Mouse (Mus musculus) kidney, postnatal 4 days (tissue): ENCODE measurements around the gene Ms4a15.

ENCODE experiments used
- DNase-seq, 2 experiments: peaks; one replicate each; pipeline ENCODE4 v3.0.0; 2021; ENCODE audit warnings: mixed read lengths in 2 of 2

The Ms4a15 gene

DNA sequence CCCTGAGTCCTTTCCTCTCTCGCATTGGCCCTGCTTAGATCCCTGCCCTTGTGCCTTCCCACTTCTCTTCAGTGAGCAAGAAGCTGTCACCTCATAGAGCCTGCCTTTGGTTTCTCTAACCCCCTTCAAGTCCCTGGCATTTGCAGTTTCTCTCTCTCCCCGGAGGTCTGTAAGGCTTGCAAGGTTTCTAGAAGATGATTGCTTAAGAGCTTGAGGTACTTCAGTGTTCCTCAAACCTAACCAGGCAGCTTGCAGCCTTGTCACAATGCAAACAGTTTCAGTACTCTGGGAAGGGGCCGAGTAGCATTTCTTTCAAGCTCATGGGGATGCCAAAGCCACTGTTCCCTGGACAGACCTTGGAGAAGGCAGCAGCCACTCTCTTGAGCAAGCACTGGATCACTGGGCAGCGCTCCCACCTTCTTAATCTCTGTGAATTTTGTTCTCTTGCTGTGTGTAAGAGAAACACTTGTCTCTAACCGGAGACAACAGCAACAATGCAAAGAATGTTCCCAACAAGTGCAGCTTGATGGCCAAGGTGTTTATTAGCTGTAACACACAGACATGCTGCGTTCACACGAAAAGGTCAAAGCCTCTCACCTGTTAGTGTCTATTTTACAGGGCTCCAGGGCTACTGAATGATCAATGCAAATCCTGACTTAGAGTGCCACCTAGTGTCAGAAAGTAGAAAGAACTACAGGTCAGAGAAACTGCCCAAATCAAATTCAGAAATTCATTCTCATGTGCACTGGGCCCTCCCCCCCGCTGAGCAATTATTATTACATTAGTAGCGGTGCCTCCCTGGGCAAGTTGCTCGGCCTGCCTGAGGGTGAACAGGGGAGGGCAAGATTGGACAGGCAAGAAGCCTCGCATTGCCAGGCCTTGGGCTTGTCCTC, 33.7 kb downstream of the Ms4a15 start:
- peak; percentile 40 to 44 for DNase-seq

DNA sequence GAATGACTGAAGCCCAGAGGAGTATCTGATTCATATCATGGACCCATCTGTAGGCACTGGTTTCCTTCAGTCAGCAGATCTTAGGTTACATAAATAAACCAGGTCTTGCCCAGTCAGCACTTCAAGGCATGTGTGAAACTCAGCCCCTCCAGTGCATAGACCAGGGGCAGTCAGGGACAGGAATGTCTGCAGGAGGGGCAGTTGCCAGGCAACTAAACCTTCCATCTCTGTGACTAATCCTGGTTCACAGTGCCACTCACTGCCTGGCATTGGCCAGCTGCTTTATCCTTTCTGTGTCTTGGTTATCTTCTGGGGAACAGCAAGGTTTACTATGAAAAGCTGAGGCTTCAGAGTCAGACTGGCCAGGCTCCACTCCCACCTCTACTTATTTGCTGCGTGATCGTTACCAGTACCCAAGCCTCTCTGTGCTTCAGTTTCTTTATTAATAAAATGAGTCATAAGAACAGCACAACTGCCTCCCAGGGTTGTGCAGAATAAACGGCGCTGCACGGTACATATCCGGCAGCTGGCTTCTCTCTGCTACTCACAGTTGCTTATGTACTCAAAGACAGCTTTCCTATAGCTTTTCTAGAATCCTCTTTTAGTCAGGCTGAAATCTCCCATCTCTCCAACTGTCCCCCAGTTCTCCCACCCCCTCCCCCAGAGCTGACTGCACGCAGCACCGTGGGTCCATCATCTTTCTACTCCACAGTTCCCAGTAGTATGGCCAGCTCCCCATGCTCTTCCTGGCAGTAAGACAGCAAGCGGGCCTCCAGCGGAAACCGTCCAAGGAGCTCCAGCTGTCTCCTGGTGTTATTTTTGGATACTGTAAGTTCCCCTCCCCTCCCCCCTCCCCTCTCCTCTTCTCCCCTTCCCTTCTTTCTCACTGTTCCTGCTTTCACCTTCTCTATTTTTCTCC, 40.8 kb downstream of the Ms4a15 start:
- DNase-seq = peak; percentile 76 to 80

DNA sequence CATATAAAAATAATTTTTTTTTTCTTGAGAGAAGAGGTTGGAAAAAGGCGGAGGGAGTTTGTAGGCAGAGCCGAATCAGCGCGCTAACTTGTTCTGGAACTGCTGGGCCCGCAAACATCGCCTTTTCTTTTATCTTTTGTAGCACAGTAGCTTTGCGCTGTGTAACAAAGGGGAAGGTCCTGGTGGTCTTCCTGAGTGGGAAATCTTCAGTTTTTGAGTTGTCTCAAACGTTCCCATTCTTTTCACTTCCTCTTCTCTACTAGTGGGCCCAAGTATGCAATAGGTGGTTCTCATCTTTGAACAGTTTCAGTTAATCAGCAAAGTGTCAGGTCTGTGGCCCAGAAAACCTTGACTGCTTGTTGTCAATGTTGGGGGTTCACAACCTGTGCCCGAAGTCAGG, 43.5 kb downstream of the Ms4a15 start:
- no peak for DNase-seq

DNA sequence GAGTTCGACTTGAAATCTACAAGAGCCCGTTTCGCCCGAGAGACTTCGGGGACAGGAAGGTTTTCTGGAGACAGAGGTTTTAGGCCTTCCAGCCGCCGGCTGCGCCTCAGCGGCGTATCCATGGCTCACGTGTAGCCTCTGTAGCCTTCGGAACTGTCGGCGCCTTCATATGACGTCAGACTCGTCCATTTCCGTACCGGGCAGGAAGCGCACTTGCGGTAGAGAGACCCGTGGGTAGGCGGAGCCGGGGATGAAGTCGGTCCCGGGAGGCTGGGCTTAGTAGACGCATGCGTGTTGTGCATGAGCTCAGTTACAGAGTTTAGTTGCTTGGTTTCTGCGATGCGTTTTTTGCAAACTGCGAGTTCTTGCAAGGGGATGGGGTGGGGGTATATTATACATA, 43.9 kb downstream of the Ms4a15 start, which contains the start of gene Ccdc86:
Gene Ccdc86 (minus strand): TSS at position 155 of the 400 bp plus-strand sequence.
- DNase-seq = peak; percentile 98 to 99

DNA sequence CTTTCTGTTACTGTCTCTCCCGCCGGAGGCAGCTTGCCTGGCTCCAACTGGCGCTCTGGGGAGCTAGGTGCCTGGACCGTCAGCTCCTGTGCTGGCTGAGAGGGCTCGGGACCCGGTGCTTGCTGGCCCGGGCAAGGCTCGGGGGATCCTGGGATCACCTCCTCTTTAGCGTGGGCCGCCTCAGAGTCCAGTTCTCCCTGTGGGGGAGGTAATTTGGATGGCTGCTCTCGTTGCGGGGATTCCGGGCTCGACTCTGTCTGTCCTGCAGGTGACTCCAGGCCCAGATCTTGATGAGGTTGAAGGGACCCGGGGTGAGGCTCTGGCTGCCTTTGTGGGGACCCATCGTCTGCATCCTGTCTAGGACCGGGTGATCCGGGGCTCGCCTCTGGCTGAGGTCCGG, 44.6 kb downstream of the Ms4a15 start:
- peak; percentile 21 to 29 for DNase-seq

DNA sequence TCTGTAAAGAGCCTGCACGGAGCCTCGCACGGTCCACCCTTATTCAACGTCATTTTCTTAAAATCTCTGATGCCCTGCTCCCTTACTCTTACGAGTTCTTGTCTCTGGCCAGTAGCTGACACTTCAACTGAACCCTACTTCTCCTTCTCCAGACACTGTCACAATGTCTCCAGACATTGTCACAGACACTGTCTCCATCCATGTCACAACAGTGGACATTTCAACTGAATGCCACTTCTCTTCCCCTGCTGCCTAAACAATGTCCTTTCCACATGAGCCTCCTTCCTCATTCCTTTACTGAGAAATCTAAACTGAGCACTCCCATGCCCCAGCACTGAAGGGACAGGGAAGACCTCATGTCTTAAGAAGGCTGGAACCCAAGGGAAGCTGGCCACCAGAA, 45.8 kb downstream of the Ms4a15 start:
- DNase-seq = no peak

DNA sequence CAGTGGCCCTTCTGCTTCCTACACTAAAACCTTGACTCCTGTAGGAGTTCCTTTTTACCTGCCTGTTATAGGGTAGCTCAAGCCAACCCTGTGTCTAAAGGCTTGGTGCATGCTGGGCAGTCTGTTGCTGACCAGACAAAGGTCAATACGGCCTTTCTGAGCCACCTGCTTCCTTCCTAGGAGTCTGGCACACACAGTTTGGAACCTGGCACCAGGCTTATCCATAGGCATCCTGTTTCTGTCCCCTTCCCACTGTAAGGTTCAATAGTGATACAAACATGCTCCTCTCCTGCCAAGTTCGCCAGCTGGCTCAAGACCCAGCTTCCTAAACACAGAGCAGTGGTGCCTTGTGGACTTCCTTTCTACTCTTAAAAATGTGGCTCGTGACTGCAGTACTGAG, 46.5 kb downstream of the Ms4a15 start:
- no peak for DNase-seq

DNA sequence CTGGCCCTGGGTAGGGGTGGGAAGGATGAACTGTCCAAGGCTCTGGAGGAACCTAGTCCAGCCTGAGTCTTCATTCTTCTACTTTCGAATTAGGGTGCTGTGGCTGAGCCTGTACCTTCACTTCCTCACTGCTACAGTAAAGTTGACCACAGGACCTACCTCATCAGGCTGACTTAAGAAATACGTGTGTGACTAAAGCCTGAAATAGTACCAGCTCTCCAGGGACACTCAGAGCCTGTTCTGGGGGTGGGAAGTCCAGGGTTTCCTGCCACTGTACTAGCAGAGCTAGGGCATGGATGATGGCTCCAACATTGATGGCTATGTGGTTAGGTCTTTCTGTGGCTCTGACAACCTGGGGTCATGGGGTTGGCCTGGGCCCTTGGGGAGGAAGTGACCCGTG, 49.1 kb downstream of the Ms4a15 start:
- no peak for DNase-seq

DNA sequence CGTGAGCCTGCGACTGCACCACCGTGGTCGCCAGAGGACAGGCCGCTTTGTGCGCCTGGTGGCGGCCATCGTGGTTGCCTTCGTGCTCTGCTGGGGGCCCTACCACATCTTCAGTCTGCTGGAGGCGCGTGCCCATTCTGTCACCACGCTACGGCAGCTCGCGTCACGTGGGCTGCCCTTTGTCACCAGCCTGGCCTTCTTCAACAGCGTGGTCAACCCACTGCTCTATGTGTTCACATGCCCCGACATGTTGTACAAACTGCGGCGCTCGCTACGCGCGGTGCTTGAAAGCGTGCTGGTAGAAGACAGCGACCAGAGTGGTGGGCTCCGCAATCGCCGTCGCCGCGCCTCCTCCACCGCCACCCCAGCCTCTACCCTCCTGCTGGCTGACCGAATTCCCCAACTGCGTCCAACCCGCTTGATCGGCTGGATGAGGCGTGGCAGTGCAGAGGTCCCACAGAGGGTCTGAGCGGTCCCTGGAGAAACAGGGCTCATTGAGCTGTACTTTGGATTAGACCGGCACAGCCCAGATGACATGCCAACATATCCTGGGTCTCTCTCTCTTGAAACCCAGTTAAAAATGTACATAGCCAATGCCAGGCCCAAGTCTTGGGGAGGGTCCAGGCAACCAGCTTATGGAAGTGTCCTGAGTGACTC, 52.1 kb downstream of the Ms4a15 start:
- DNase-seq = peak; percentile 43 to 56

DNA sequence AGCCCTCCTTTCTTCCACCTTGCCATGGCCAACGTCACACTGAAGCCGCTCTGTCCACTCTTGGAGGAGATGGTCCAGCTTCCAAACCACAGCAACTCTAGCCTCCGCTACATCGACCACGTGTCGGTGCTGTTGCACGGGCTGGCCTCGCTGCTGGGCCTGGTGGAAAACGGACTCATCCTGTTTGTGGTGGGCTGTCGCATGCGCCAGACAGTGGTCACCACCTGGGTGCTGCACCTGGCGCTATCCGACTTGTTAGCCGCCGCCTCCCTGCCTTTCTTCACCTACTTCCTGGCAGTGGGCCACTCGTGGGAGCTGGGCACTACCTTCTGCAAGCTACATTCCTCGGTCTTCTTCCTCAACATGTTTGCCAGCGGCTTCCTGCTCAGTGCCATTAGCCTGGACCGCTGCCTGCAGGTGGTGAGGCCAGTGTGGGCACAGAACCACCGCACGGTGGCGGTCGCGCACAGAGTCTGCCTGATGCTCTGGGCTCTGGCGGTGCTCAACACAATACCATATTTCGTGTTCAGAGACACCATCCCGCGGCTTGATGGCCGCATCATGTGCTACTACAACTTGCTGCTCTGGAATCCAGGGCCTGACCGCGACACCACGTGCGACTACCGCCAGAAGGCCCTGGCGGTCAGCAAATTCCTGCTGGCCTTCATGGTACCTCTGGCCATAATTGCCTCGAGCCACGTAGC, 52.8 kb downstream of the Ms4a15 start:
- peak; percentile 85 to 89 for DNase-seq

DNA sequence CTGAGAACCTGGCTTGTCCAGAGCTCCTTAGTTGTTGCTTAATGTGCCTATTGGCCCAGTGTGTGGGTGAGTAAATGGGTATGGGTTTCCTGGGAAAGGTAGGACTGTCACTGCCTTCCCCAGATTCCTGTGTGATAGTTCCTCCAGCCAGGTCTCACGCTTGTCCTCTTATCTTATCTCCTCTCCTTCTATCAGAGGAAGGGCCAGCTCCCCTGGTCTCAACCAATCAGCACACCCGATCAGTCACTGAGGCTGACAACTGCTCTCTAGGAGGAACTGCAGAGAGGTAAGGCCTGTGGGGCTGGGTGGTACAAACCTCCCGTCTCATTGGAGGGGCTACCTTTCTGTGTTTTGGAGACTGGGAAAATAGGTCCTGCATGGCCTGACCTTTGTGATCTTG, 54.3 kb downstream of the Ms4a15 start:
- no peak for DNase-seq

DNA sequence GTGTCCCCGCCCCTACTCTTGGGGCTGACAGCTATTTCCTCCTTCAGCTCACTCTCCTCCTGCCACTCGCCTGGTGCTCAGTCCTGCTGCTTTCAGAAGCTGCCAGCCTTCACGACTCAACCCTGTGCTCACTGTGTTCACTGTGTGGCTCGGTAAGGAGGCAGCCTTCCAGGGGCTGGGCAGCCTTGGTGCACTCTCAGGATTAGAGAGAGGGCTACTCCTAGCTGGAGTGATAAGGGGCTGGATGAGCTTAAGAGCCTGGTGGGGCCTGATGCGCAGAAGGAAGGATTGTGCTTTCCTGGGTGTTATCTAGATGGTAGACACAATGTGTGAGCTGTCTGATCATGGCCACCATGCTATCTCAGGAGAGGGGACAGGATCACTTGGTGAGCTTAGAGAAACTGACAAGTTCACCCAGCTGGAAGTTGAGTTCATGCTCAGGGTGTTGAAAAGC, 55.9 kb downstream of the Ms4a15 start, which contains the start of gene Ptgdr2:
Gene Ptgdr2 (plus strand): TSS at position 51 of the 454 bp plus-strand sequence.
- DNase-seq = no peak

DNA sequence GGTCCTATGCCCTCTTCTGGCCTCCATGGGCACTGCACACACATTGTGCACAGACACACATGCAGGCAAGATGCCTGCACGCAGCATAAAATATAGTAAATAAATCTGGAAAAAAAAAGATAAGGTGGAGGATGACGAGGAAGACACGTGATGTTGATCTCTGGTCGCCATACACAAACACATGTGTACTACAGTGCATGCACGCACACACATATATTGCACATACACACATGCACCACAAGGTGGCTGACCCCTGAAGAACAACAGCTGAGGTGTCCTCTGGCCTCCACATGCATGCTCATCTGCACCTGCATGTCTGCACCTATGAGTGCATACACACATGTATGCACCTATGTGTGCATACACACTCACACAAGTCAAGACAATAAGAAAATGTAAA, 57.0 kb downstream of the Ms4a15 start:
- no peak for DNase-seq

DNA sequence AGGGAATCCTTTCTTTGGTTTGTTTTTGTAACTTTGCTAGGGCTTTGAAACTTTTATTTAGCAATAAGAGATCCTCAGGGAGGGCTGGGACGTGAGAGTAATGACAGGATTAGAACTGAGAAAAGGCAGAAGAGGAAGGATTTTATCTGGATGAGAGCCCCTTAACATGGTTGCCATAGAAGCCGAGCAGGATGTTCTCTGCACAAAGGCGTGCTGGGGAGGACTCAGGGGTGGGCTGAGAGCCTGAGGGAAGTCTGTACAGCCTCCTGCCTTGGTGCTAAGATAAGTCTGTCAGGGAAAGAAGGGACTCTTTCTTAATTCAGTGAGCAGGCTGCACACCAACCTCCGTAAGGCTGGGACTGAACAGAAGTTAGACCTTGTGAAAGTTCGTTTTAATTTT, 58.0 kb downstream of the Ms4a15 start:
- DNase-seq = no peak

DNA sequence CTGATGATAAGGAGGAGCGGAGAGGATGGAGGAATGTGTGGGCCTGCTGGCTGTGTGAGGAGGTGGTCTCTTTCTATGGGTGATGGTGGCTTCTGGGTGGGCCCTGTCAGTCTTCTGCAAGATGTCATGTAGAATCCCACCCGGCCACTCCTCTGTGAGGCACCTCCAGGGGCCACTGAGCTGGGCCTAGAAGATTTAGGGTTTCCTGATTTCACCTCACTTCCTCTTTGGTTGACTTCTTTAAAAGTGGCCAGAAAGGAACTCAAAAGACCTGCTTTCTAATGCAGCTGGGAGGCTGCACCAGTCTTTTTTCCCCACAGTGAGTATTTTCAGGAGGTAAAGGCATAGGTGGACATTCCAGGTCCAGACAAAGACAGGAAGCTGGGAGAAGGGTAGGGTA, 62.4 kb downstream of the Ms4a15 start:
- no peak for DNase-seq
